Mouse (Mus musculus): ENCODE results near the gene Sesn2. TPM values are rescaled to one million over a fixed set of nuclear protein-coding genes. Genes with fewer than 3 reads are reported as not detected.

Gene Sesn2
- polyA plus RNA-seq, 1 experiment from 2014 or later, result 7.8 TPM

GRCm38 (mm10) chr4:132475895-132476878 lies 34.1 kb downstream of the Sesn2 start:
- Histone ChIP-seq H3K4me3 (replicated peaks) (no peak overlapping the region), H3K9ac (no peak overlapping the region), H3K27me3 (no peaks in the 10 kb centered on the region), H3K27ac (replicated peaks) (no peak overlapping the region), H3K9me3 (replicated peaks) (no peaks in the 10 kb centered on the region), H3K36me3 (replicated peaks) (no peaks in the 10 kb centered on the region), H3K4me2 (no peak overlapping the region), H3K4me1 (replicated peaks) (peaks cover 22% of the 10 kb centered on the region; the same call in 1 of the 2 replicates)
- no peak for ATAC-seq (ENCODE audit: insufficient read depth)
- 58% methylated on average over 13 of the region's 13 CpGs for WGBS (ENCODE audit: insufficient replicate concordance)

GRCm38 (mm10) chr4:132474631-132475030 lies 35.7 kb downstream of the Sesn2 start:
- Histone ChIP-seq H3K9me3 (replicated peaks) (no peaks in the 10 kb centered on the region), H3K4me3 (replicated peaks) (no peak overlapping the region), H3K9ac (no peak overlapping the region), H3K27me3 (no peaks in the 10 kb centered on the region), H3K4me1 (replicated peaks) (peaks cover 30% of the 10 kb centered on the region), H3K27ac (replicated peaks) (no peak overlapping the region), H3K4me2 (no peak overlapping the region), H3K36me3 (replicated peaks) (no peaks in the 10 kb centered on the region)
- 71% methylated on average over 4 of the region's 4 CpGs for WGBS (ENCODE audit: insufficient replicate concordance)
- ATAC-seq (ENCODE audit: insufficient read depth), result peak; percentile 51; the same call in 1 of the 2 replicates

- Histone ChIP-seq H3K4me1 (replicated peaks) (peaks cover 41% of the 10 kb centered on the region), H3K27ac (replicated peaks) (0 out of 2 replicates have a peak overlapping the region, but pooled peaks have one; percentile 11), H3K36me3 (replicated peaks) (no peaks in the 10 kb centered on the region), H3K27me3 (no peaks in the 10 kb centered on the region), H3K9ac (no peak overlapping the region), H3K4me2 (no peak overlapping the region), H3K4me3 (replicated peaks) (no peak overlapping the region), H3K9me3 (replicated peaks) (no peaks in the 10 kb centered on the region)
- ATAC-seq (ENCODE audit: insufficient read depth), result no peak
- 40% methylated on average over 9 of the region's 9 CpGs for WGBS (ENCODE audit: insufficient replicate concordance)
Observed at GRCm38 (mm10) chr4:132473411-132473810, 36.9 kb downstream of the Sesn2 start.

GRCm38 (mm10) chr4:132469873-132470272 lies 40.4 kb downstream of the Sesn2 start:
- H3K27me3 ChIP-seq, result no peaks in the 10 kb centered on the region
- peak; percentile 29; the same call in 1 of the 2 replicates for ATAC-seq (ENCODE audit: insufficient read depth)
- peaks cover 35% of the 10 kb centered on the region for H3K4me1 ChIP-seq (replicated peaks)

GRCm38 (mm10) chr4:132464255-132464613 lies 46.1 kb downstream of the Sesn2 start:
- Histone ChIP-seq H3K4me1 (replicated peaks) (peaks cover 36% of the 10 kb centered on the region), H3K36me3 (replicated peaks) (peaks cover 30% of the 10 kb centered on the region), H3K4me3 (replicated peaks) (peak overlapping the region; percentile 78), H3K9me3 (replicated peaks) (no peaks in the 10 kb centered on the region), H3K4me2 (peak overlapping the region; percentile 84), H3K9ac (peak overlapping the region; percentile 70), H3K27me3 (no peaks in the 10 kb centered on the region), H3K27ac (replicated peaks) (peak overlapping the region; percentile 79)
- under 1% methylated on average over 5 of the region's 5 CpGs for WGBS (ENCODE audit: insufficient replicate concordance)
- ATAC-seq (ENCODE audit: insufficient read depth), result no peak

More at GRCm38 (mm10) chr4:132469873-132470272, 40.4 kb downstream of the Sesn2 start:
- Histone ChIP-seq H3K9ac (no peak overlapping the region), H3K9me3 (replicated peaks) (no peaks in the 10 kb centered on the region), H3K4me2 (no peak overlapping the region), H3K4me3 (replicated peaks) (no peak overlapping the region), H3K36me3 (replicated peaks) (no peaks in the 10 kb centered on the region), H3K27ac (replicated peaks) (no peak overlapping the region; the same call in 1 of the 2 replicates)
- 8% methylated on average over 3 of the region's 3 CpGs for WGBS (ENCODE audit: insufficient replicate concordance)

GRCm38 (mm10) chr4:132463430-132464254 lies 46.7 kb downstream of the Sesn2 start, which contains the start of gene Med18:
Med18 (minus strand) TSS chr4:132463921.
- ATAC-seq (ENCODE audit: insufficient read depth), result peak; percentile 86
- Histone ChIP-seq H3K9me3 (replicated peaks) (no peaks in the 10 kb centered on the region), H3K27ac (replicated peaks) (peak within 1 kb of the TSS; percentile 79), H3K27me3 (no peaks in the 10 kb centered on the region), H3K4me1 (replicated peaks) (peaks cover 30% of the 10 kb centered on the region), H3K4me3 (replicated peaks) (peak within 1 kb of the TSS; percentile 78), H3K9ac (peak within 1 kb of the TSS; percentile 70), H3K36me3 (replicated peaks) (peaks cover 35% of the 10 kb centered on the region), H3K4me2 (peak within 1 kb of the TSS; percentile 84)
- WGBS (ENCODE audit: insufficient replicate concordance), result under 1% methylated on average over 44 of the region's 44 CpGs

- Histone ChIP-seq H3K9ac (peak overlapping the region; percentile 70), H3K27ac (replicated peaks) (peak overlapping the region; percentile 79), H3K4me3 (replicated peaks) (peak overlapping the region; percentile 78), H3K4me2 (peak overlapping the region; percentile 84), H3K4me1 (replicated peaks) (peaks cover 29% of the 10 kb centered on the region), H3K9me3 (replicated peaks) (no peaks in the 10 kb centered on the region), H3K27me3 (no peaks in the 10 kb centered on the region), H3K36me3 (replicated peaks) (peaks cover 42% of the 10 kb centered on the region)
- no peak for ATAC-seq (ENCODE audit: insufficient read depth)
- 7% methylated on average over 11 of the region's 11 CpGs for WGBS (ENCODE audit: insufficient replicate concordance)
Observed at GRCm38 (mm10) chr4:132462836-132463235, 47.5 kb downstream of the Sesn2 start.

GRCm38 (mm10) chr4:132460225-132460624 lies 50.1 kb downstream of the Sesn2 start:
- ATAC-seq (ENCODE audit: insufficient read depth), result no peak
- peaks cover 53% of the 10 kb centered on the region for H3K36me3 ChIP-seq (replicated peaks)
- H3K9ac ChIP-seq, result no peak overlapping the region
- peaks cover 29% of the 10 kb centered on the region for H3K4me1 ChIP-seq (replicated peaks)
- WGBS (ENCODE audit: insufficient replicate concordance), result 82% methylated on average over 8 of the region's 8 CpGs
- H3K4me2 ChIP-seq, result no peak overlapping the region
- no peaks in the 10 kb centered on the region for H3K9me3 ChIP-seq (replicated peaks)
- no peak overlapping the region for H3K27ac ChIP-seq (replicated peaks)
- no peaks in the 10 kb centered on the region for H3K27me3 ChIP-seq
- H3K4me3 ChIP-seq (replicated peaks), result no peak overlapping the region

- no peak overlapping the region for H3K4me2 ChIP-seq
- H3K9me3 ChIP-seq (replicated peaks), result no peaks in the 10 kb centered on the region
- 82% methylated on average over 6 of the region's 6 CpGs for WGBS (ENCODE audit: insufficient replicate concordance)
- H3K27ac ChIP-seq (replicated peaks), result 0 out of 2 replicates have a peak overlapping the region, but pooled peaks have one; percentile 3
- no peak overlapping the region for H3K9ac ChIP-seq
- no peaks in the 10 kb centered on the region for H3K4me1 ChIP-seq (replicated peaks)
- ATAC-seq (ENCODE audit: insufficient read depth), result no peak
- peaks cover 36% of the 10 kb centered on the region for H3K36me3 ChIP-seq (replicated peaks)
- no peaks in the 10 kb centered on the region for H3K27me3 ChIP-seq
- H3K4me3 ChIP-seq (replicated peaks), result no peak overlapping the region
Observed at GRCm38 (mm10) chr4:132455561-132455960, 54.7 kb downstream of the Sesn2 start.

- WGBS (ENCODE audit: insufficient replicate concordance), result 84% methylated on average over 3 of the region's 3 CpGs
- H3K27ac ChIP-seq (replicated peaks), result 0 out of 2 replicates have a peak overlapping the region, but pooled peaks have one; percentile 3
- ATAC-seq (ENCODE audit: insufficient read depth), result no peak
Observed at GRCm38 (mm10) chr4:132455146-132455545, 55.2 kb downstream of the Sesn2 start.

More at GRCm38 (mm10) chr4:132455146-132455545, 55.2 kb downstream of the Sesn2 start:
- H3K9me3 ChIP-seq (replicated peaks), result no peaks in the 10 kb centered on the region
- H3K27me3 ChIP-seq, result no peaks in the 10 kb centered on the region
- H3K4me3 ChIP-seq (replicated peaks), result no peak overlapping the region
- H3K36me3 ChIP-seq (replicated peaks), result peaks cover 32% of the 10 kb centered on the region
- no peak overlapping the region for H3K9ac ChIP-seq
- H3K4me1 ChIP-seq (replicated peaks), result no peaks in the 10 kb centered on the region
- no peak overlapping the region for H3K4me2 ChIP-seq

All from liver, embryonic 15.5 days (tissue).